Comparison of ENCODE assay signal across 7 mouse cellular contexts in genomic region chr10:60081905-60082304, GRCm38 (mm10). TPM values are rescaled to one million over a fixed set of nuclear protein-coding genes. Genes with fewer than 3 reads are reported as not detected.
DNase-seq lines count a peak whose midpoint lies in the region; ATAC-seq and TF ChIP-seq lines count a peak whose summit lies in the region.

No protein-coding gene starts in this region.

- TF ChIP-seq CTCF in bone marrow, adult 2 months (IDR thresholded peaks at IDR 0.05; ENCODE audit: control insufficient read depth, insufficient read depth, low read length), result no peak
- TF ChIP-seq CTCF in left cerebral cortex, adult 2 months (IDR thresholded peaks at IDR 0.05), result no peak

- no peak for ATAC-seq in liver, embryonic 12.5 days
- no peak for ATAC-seq in liver, embryonic 11.5 days (replicated peaks; ENCODE audit: low FRiP score)
- peak; percentile 42 for ATAC-seq in heart, embryonic 16.5 days (replicated peaks; ENCODE audit: extremely low read depth, insufficient read depth, low FRiP score)

- 58% methylated on average over 5 of the region's 5 CpGs for WGBS in liver, embryonic 12.5 days (ENCODE audit: insufficient replicate concordance)
- 55% methylated on average over 5 of the region's 5 CpGs for WGBS in liver, embryonic 11.5 days
- 78% methylated on average over 5 of the region's 5 CpGs for WGBS in bone marrow, adult 2 months
- 35% methylated on average over 5 of the region's 5 CpGs for WGBS in heart, embryonic 16.5 days

- H3K36me3 ChIP-seq in liver, embryonic 12.5 days, result no peaks in the 10 kb centered on the region
- H3K36me3 ChIP-seq in liver, embryonic 11.5 days (ENCODE audit: control insufficient read depth, insufficient read depth, low read length), result no peaks in the 10 kb centered on the region
- H3K36me3 ChIP-seq in heart, embryonic 16.5 days (ENCODE audit: control insufficient read depth, insufficient read depth), result no peaks in the 10 kb centered on the region

- H3K9ac ChIP-seq in liver, embryonic 12.5 days, result no peak overlapping the region
- H3K9ac ChIP-seq in liver, embryonic 11.5 days (ENCODE audit: low read depth, low read length), result no peak overlapping the region
- H3K9ac ChIP-seq in heart, embryonic 16.5 days (ENCODE audit: low read length), result no peak overlapping the region

- H3K27ac ChIP-seq in liver, embryonic 12.5 days, result peak overlapping the region; percentile 95; the same call in 1 of the 2 replicates
- H3K27ac ChIP-seq in liver, embryonic 11.5 days (ENCODE audit: low read depth, low read length), result no peak overlapping the region
- peak overlapping the region; percentile 17; the same call in 1 of the 2 replicates for H3K27ac ChIP-seq in bone marrow, adult 2 months (ENCODE audit: control insufficient read depth, insufficient read depth, low read depth, low read length, poor library complexity)
- peak overlapping the region; percentile 87 for H3K27ac ChIP-seq in heart, embryonic 16.5 days (ENCODE audit: low read length)
- H3K27ac ChIP-seq in left cerebral cortex, adult 2 months, result peak overlapping the region; percentile 34

- intact Hi-C loops in left cerebral cortex, adult 2 months (cut with DNase I), result loop anchor here (2.0 kb wide), 1 partner anchor 25 kb away; the partner anchor contains the start of gene Spock2

- DNase-seq in liver, embryonic 11.5 days (ENCODE audit: low spot score), result no peak
- no peak for DNase-seq in left cerebral cortex, adult 2 months (ENCODE audit: extremely low spot score in 1 of 2, low spot score in 2 of 2)
- peak; percentile 35 for DNase-seq in ovary, postnatal 10 days (ENCODE audit: low spot score)
- no peak for DNase-seq in spleen, postnatal 36 days (ENCODE audit: low spot score in 2 of 2)

- H3K9me3 ChIP-seq in liver, embryonic 12.5 days (replicated peaks), result no peaks in the 10 kb centered on the region
- no peaks in the 10 kb centered on the region for H3K9me3 ChIP-seq in liver, embryonic 11.5 days (ENCODE audit: control insufficient read depth, low read length)
- no peaks in the 10 kb centered on the region for H3K9me3 ChIP-seq in heart, embryonic 16.5 days (replicated peaks; ENCODE audit: control insufficient read depth, low read length)

- no peak for TF ChIP-seq POLR2A in bone marrow, adult 2 months (IDR thresholded peaks at IDR 0.05; ENCODE audit: borderline replicate concordance, control insufficient read depth, low read depth, low read length)

- peaks cover 69% of the 10 kb centered on the region for H3K4me1 ChIP-seq in liver, embryonic 12.5 days
- peaks cover 50% of the 10 kb centered on the region for H3K4me1 ChIP-seq in liver, embryonic 11.5 days (replicated peaks; ENCODE audit: control insufficient read depth, insufficient read depth, low read length)
- H3K4me1 ChIP-seq in bone marrow, adult 2 months (ENCODE audit: control insufficient read depth, insufficient read depth, low read length), result peaks cover 13% of the 10 kb centered on the region
- peaks cover 56% of the 10 kb centered on the region for H3K4me1 ChIP-seq in heart, embryonic 16.5 days (ENCODE audit: control insufficient read depth, insufficient read depth, low read length)

- H3K27me3 ChIP-seq in liver, embryonic 12.5 days (replicated peaks), result no peaks in the 10 kb centered on the region
- no peaks in the 10 kb centered on the region for H3K27me3 ChIP-seq in liver, embryonic 11.5 days (replicated peaks; ENCODE audit: control insufficient read depth, insufficient read depth, low read length)
- H3K27me3 ChIP-seq in heart, embryonic 16.5 days (ENCODE audit: control insufficient read depth, insufficient read depth, low read length), result no peaks in the 10 kb centered on the region

- no peak overlapping the region for H3K4me3 ChIP-seq in liver, embryonic 12.5 days
- H3K4me3 ChIP-seq in liver, embryonic 11.5 days (ENCODE audit: low read depth, low read length), result no peak overlapping the region
- H3K4me3 ChIP-seq in bone marrow, adult 2 months (replicated peaks; ENCODE audit: control insufficient read depth, low read depth, low read length), result no peak overlapping the region
- H3K4me3 ChIP-seq in heart, embryonic 16.5 days (ENCODE audit: low read length), result no peak overlapping the region
- H3K4me3 ChIP-seq in left cerebral cortex, adult 2 months, result no peak overlapping the region

- no peak overlapping the region for H3K4me2 ChIP-seq in liver, embryonic 12.5 days
- H3K4me2 ChIP-seq in liver, embryonic 11.5 days, result no peak overlapping the region
- H3K4me2 ChIP-seq in heart, embryonic 16.5 days (ENCODE audit: low read depth, low read length), result peak overlapping the region; percentile 13; the same call in 1 of the 2 replicates

RNA-seq across cellular contexts. Expression of gene Spock2, which starts 24.1 kb away (rescaled TPM):
- polyA plus RNA-seq in liver, embryonic 12.5 days (2016; fragmentation: Nextera tagmentation; extraction: Ambion mirVana), result 0.10 and 0.13 TPM in 2 replicates
- polyA plus RNA-seq in liver, embryonic 11.5 days (2014; fragmentation: Nextera tagmentation; extraction: Ambion mirVana), result 0.44 and 0.52 TPM in 2 replicates
- 0.95 and 1.2 TPM in 2 replicates for polyA plus RNA-seq in bone marrow, adult 2 months (2011; ENCODE audit: insufficient read depth, insufficient read length, low replicate concordance, missing spikeins)
- 6.7 and 8.6 TPM in 2 replicates for polyA plus RNA-seq in heart, embryonic 16.5 days (2015; fragmentation: Nextera tagmentation; extraction: Ambion mirVana)
- 100 to 1,000 TPM; 541 to 578 TPM for total RNA-seq in left cerebral cortex, adult 2 months (2021)
